Mouse (Mus musculus) E14TG2a.4 (cell line): ENCODE results near the gene Sv2a.

ENCODE experiments used
- CTCF ChIP-seq: conservative IDR thresholded peaks from 2 replicates; pipeline ENCODE4 v1.5.1; 2014; ENCODE audit warnings: low read length
- POU5F1 ChIP-seq: IDR thresholded peaks from 2 replicates; pipeline ENCODE4 v1.6.1; 2014; ENCODE audit warnings: low read length, borderline replicate concordance

DNA sequence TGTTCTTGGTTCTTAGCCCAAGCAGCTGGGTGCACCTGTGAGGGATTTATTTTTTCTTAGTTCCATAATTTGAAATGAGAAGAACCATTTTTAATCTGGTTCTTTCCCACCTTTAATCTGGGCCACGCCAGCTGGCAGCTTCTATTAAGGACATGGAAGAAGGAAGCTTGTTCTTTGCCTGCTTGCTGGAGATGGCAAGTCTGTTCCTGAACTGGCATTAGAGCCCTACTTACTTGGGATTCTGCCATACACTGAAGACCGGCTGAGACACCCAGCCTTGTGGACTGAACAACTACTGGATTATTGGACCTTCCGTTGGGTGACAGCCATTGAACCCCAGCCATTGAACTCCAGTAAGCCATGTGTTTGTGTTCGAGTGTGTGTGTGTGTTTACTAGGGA lies 41.8 kb downstream of the Sv2a start:
- TF ChIP-seq CTCF: no peak
- no peak for TF ChIP-seq POU5F1
